Mouse (Mus musculus): Measurements from ENCODE around the gene Pik3c2a. TPM values are rescaled to one million over a fixed set of nuclear protein-coding genes. Genes with fewer than 3 reads are reported as not detected.
A peak's percentile ranks its signal among the peaks of the same experiment; 100 is the strongest.
"Not testable (repeated sequence)": the region's sequence is repeated elsewhere in the genome, so short reads cannot be mapped to it uniquely, and the experiment has no call there.

Gene Pik3c2a
- polyA plus RNA-seq, 1 experiment from 2014 or later, result 24.2 TPM

DNA sequence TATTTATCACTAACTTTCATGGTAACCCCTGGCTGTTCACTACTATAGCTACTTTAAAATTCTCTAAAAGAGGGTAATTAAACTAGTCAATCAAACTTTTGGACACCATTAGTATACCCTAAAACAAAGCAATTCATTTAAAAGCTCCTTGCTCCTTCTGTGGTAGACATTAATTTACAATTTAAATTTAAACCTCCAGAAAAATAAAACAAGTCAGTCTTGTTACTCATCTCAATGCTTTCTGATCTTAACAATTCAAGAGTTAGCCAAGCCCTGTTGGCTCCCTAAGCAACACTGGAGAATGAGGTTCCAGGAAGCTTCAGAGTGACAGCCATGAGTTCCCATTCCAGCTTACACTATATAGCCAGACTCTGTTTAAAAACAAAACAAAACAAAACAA is 22.2 kb downstream of the Pik3c2a start:
- ATAC-seq (ENCODE audit: insufficient number of reproducible peaks, insufficient read depth, low FRiP score, low read depth), result no peak
- no peaks in the 10 kb centered on the region for H3K9me3 ChIP-seq (ENCODE audit: control insufficient read depth, low read length)
- no peak overlapping the region for H3K4me3 ChIP-seq (ENCODE audit: control insufficient read depth in 1 of 2, insufficient read depth in 1 of 2, low read depth in 1 of 2, low read length in 2 of 2)
- H3K27me3 ChIP-seq (ENCODE audit: control insufficient read depth, insufficient read depth, low read length), result no peaks in the 10 kb centered on the region
- no peak overlapping the region for H3K27ac ChIP-seq (replicated peaks in 1 of 2; ENCODE audit: control insufficient read depth in 1 of 2, insufficient read depth in 1 of 2, low read depth in 2 of 2, low read length in 2 of 2)
- H3K9ac ChIP-seq (ENCODE audit: low read length), result no peak overlapping the region
- H3K36me3 ChIP-seq (ENCODE audit: control insufficient read depth, insufficient read depth, low read length), result peaks cover 22% of the 10 kb centered on the region
- H3K4me2 ChIP-seq (ENCODE audit: low read length), result no peak overlapping the region
- H3K4me1 ChIP-seq (ENCODE audit: control insufficient read depth in 2 of 2, insufficient read depth in 2 of 2, low read length in 2 of 2), result no peaks in the 10 kb centered on the region

DNA sequence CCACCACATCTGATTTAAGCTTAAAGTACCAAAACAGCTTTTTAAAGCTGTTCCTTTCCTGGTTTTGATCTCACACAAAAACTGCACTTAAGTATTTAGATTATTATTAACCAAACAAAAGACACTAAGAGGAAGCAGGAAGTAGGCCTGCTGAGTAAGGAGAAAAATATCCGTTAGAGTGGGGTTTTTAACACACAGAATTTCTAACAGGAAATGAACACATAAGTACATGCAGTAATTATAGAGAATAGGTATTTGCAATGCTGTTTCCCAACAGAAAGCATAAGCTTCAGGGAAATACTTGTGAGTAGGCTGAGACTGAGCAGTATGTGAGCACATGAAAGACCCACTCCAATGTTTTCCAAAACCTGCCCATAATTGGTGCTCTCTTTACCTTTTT is 33.8 kb downstream of the Pik3c2a start:
- 59% methylated on average over 1 of the region's 1 CpGs for WGBS
- Histone ChIP-seq H3K9me3 (ENCODE audit: control insufficient read depth, low read length) (no peaks in the 10 kb centered on the region), H3K4me2 (ENCODE audit: low read length) (no peak overlapping the region), H3K36me3 (ENCODE audit: control insufficient read depth, insufficient read depth, low read length) (no peaks in the 10 kb centered on the region), H3K27ac (replicated peaks in 1 of 2; ENCODE audit: control insufficient read depth in 1 of 2, insufficient read depth in 1 of 2, low read depth in 2 of 2, low read length in 2 of 2) (0 out of 4 replicates have a peak overlapping the region, but pooled peaks of 1 of the 2 experiments have one; percentile 16), H3K4me1 (ENCODE audit: control insufficient read depth in 2 of 2, insufficient read depth in 2 of 2, low read length in 2 of 2) (no peaks in the 10 kb centered on the region; a peak in 1 of 4 replicates), H3K27me3 (ENCODE audit: control insufficient read depth, insufficient read depth, low read length) (no peaks in the 10 kb centered on the region), H3K9ac (ENCODE audit: low read length) (no peak overlapping the region), H3K4me3 (ENCODE audit: control insufficient read depth in 1 of 2, insufficient read depth in 1 of 2, low read depth in 1 of 2, low read length in 2 of 2) (no peak overlapping the region)
- ATAC-seq (ENCODE audit: insufficient number of reproducible peaks, insufficient read depth, low FRiP score, low read depth), result no peak

DNA sequence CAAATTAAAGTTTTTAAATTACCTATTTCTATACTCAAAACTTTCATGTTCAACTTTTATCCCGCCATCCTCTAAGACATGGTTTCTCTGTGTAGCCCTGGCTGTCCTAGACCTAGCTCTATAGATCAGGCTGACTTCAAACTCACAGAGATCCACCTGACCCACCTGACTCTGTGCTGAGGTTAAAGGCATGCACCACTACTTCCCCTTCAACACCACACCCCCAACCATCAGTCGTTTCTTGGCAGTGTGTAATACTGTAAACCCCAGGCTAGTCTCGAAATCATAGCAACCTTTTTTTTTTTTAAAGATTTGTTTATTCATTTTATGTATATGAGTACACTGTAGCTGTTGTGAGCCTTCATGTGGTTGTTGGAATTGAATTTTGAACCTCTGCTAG is 50.9 kb downstream of the Pik3c2a start:
- 86% methylated on average over 3 of the region's 3 CpGs for WGBS

DNA sequence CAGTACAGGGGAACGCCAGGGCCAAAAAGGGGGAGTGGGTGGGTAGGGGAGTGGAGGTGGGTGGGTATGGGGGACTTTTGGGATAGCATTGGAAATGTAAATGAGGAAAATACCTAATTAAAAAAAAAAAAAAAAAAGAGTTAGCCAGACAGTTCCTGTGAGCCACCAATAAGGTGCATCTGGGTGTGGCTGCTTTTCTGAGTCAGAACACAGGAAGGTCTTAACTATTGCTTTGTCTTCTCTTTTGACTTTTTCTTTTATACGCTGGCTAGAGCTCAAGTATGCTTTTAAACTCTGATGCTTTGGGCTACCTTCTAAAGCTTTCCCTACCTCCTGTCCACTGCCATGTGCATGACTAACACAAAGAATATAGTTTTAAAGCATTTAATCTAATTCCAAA is 55.9 kb downstream of the Pik3c2a start:
- H3K9ac ChIP-seq (ENCODE audit: low read length); H3K4me2 ChIP-seq (ENCODE audit: low read length); ATAC-seq (ENCODE audit: insufficient number of reproducible peaks, insufficient read depth, low FRiP score, low read depth); H3K4me3 ChIP-seq (ENCODE audit: control insufficient read depth in 1 of 2, insufficient read depth in 1 of 2, low read depth in 1 of 2, low read length in 2 of 2); H3K27ac ChIP-seq (replicated peaks in 1 of 2; ENCODE audit: control insufficient read depth in 1 of 2, insufficient read depth in 1 of 2, low read depth in 2 of 2, low read length in 2 of 2); H3K27me3 ChIP-seq (ENCODE audit: control insufficient read depth, insufficient read depth, low read length); H3K4me1 ChIP-seq (ENCODE audit: control insufficient read depth in 2 of 2, insufficient read depth in 2 of 2, low read length in 2 of 2); H3K9me3 ChIP-seq (ENCODE audit: control insufficient read depth, low read length): not testable (repeated sequence)
- peaks cover 35% of the 10 kb centered on the region for H3K36me3 ChIP-seq (ENCODE audit: control insufficient read depth, insufficient read depth, low read length)
- WGBS, result 89% methylated on average over 2 of the region's 2 CpGs

More for the DNA sequence above, 50.9 kb downstream of the Pik3c2a start:
- H3K4me1 ChIP-seq (ENCODE audit: control insufficient read depth in 2 of 2, insufficient read depth in 2 of 2, low read length in 2 of 2), result no peaks in the 10 kb centered on the region
- no peak overlapping the region for H3K27ac ChIP-seq (replicated peaks in 1 of 2; ENCODE audit: control insufficient read depth in 1 of 2, insufficient read depth in 1 of 2, low read depth in 2 of 2, low read length in 2 of 2)
- H3K4me2 ChIP-seq (ENCODE audit: low read length), result no peak overlapping the region
- H3K27me3 ChIP-seq (ENCODE audit: control insufficient read depth, insufficient read depth, low read length), result no peaks in the 10 kb centered on the region
- H3K36me3 ChIP-seq (ENCODE audit: control insufficient read depth, insufficient read depth, low read length), result peaks cover 18% of the 10 kb centered on the region
- no peak overlapping the region for H3K4me3 ChIP-seq (ENCODE audit: control insufficient read depth in 1 of 2, insufficient read depth in 1 of 2, low read depth in 1 of 2, low read length in 2 of 2)
- ATAC-seq (ENCODE audit: insufficient number of reproducible peaks, insufficient read depth, low FRiP score, low read depth), result no peak
- H3K9me3 ChIP-seq (ENCODE audit: control insufficient read depth, low read length), result no peaks in the 10 kb centered on the region
- H3K9ac ChIP-seq (ENCODE audit: low read length), result no peak overlapping the region

DNA sequence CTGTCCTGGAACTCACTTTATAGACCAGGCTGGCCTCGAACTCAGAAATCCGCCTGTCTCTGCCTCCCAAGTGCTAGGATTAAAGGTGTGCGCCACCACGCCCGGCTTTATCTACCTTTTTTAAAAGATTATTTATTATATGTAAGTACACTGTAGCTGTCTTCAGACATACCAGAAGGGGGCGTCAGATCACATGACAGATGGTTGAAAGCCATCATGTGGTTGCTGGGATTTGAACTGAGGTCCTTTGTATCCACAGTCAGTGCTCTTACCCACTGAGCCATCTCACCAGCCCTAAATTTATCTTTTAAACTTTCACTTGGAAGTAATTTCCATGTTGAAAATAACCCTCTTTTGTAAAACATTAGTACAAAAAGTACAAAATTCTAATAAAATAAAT is 64.1 kb downstream of the Pik3c2a start:
- H3K9ac ChIP-seq (ENCODE audit: low read length); ATAC-seq (ENCODE audit: insufficient number of reproducible peaks, insufficient read depth, low FRiP score, low read depth); H3K27ac ChIP-seq (replicated peaks in 1 of 2; ENCODE audit: control insufficient read depth in 1 of 2, insufficient read depth in 1 of 2, low read depth in 2 of 2, low read length in 2 of 2); H3K4me3 ChIP-seq (ENCODE audit: control insufficient read depth in 1 of 2, insufficient read depth in 1 of 2, low read depth in 1 of 2, low read length in 2 of 2); H3K9me3 ChIP-seq (ENCODE audit: control insufficient read depth, low read length); H3K4me1 ChIP-seq (ENCODE audit: control insufficient read depth in 2 of 2, insufficient read depth in 2 of 2, low read length in 2 of 2); H3K27me3 ChIP-seq (ENCODE audit: control insufficient read depth, insufficient read depth, low read length); H3K4me2 ChIP-seq (ENCODE audit: low read length): not testable (repeated sequence)
- 90% methylated on average over 6 of the region's 6 CpGs for WGBS
- H3K36me3 ChIP-seq (ENCODE audit: control insufficient read depth, insufficient read depth, low read length), result peaks cover 40% of the 10 kb centered on the region

DNA sequence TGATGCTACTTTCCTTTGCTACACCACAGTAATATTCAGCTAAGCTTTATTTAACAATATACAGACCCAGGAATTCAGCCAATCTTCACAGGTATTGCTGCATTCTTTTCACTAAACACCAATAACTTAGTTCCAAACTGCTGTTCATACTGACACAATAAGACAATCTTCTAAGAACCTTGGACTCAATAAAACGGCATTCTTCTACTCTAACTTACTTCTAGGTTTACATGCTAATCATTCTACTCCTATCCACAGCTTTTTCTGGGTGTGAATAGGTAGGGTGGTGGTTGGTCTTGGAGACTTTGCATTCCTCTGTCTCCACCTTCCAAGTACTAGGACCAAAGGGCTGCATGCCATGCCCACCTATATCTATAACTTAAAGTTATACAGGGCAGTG is 69.0 kb downstream of the Pik3c2a start:
- Histone ChIP-seq H3K4me1 (ENCODE audit: control insufficient read depth in 2 of 2, insufficient read depth in 2 of 2, low read length in 2 of 2) (0 out of 4 replicates have a peak, but pooled peaks cover 0 to 4% of the 10 kb centered on the region in 2 experiments), H3K9ac (ENCODE audit: low read length) (no peak overlapping the region), H3K27ac (replicated peaks in 1 of 2; ENCODE audit: control insufficient read depth in 1 of 2, insufficient read depth in 1 of 2, low read depth in 2 of 2, low read length in 2 of 2) (no peak overlapping the region), H3K9me3 (ENCODE audit: control insufficient read depth, low read length) (no peaks in the 10 kb centered on the region), H3K4me3 (ENCODE audit: control insufficient read depth in 1 of 2, insufficient read depth in 1 of 2, low read depth in 1 of 2, low read length in 2 of 2) (no peak overlapping the region), H3K27me3 (ENCODE audit: control insufficient read depth, insufficient read depth, low read length) (no peaks in the 10 kb centered on the region), H3K4me2 (ENCODE audit: low read length) (no peak overlapping the region), H3K36me3 (ENCODE audit: control insufficient read depth, insufficient read depth, low read length) (peaks cover 58% of the 10 kb centered on the region)
- ATAC-seq (ENCODE audit: insufficient number of reproducible peaks, insufficient read depth, low FRiP score, low read depth), result no peak
- WGBS, result 85% methylated on average over 1 of the region's 1 CpGs

DNA sequence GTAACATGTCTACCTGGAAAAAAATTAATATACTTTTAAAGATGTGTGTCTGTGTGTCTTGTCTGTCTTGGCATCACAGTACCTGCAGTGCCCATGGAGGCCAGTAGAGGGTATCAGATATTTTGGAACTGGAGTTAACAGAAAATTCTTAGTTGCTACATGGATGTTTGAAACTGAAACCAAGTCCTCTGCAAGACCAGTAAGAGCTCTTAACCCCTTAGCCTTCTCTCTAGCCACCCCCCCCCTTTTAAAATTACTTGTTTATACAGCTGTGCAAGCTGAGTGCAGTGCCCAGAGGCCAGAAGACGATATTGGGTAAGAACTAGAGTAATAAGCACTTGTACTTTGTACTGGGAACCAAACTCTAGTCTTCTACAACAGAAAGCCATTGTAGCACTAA is 107.0 kb downstream of the Pik3c2a start:
- 71% methylated on average over 1 of the region's 1 CpGs for WGBS
- H3K27me3 ChIP-seq (ENCODE audit: control insufficient read depth, insufficient read depth, low read length), result no peaks in the 10 kb centered on the region
- peaks cover 47% of the 10 kb centered on the region for H3K36me3 ChIP-seq (ENCODE audit: control insufficient read depth, insufficient read depth, low read length)
- H3K4me1 ChIP-seq (ENCODE audit: control insufficient read depth in 2 of 2, insufficient read depth in 2 of 2, low read length in 2 of 2), result peaks cover 4 to 17% of the 10 kb centered on the region in 2 experiments
- H3K4me2 ChIP-seq (ENCODE audit: low read length), result no peak overlapping the region
- no peak overlapping the region for H3K4me3 ChIP-seq (ENCODE audit: control insufficient read depth in 1 of 2, insufficient read depth in 1 of 2, low read depth in 1 of 2, low read length in 2 of 2)
- H3K9ac ChIP-seq (ENCODE audit: low read length), result no peak overlapping the region
- H3K27ac ChIP-seq (replicated peaks in 1 of 2; ENCODE audit: control insufficient read depth in 1 of 2, insufficient read depth in 1 of 2, low read depth in 2 of 2, low read length in 2 of 2), result no peak overlapping the region
- no peak for ATAC-seq (ENCODE audit: insufficient number of reproducible peaks, insufficient read depth, low FRiP score, low read depth)
- H3K9me3 ChIP-seq (ENCODE audit: control insufficient read depth, low read length), result no peaks in the 10 kb centered on the region

DNA sequence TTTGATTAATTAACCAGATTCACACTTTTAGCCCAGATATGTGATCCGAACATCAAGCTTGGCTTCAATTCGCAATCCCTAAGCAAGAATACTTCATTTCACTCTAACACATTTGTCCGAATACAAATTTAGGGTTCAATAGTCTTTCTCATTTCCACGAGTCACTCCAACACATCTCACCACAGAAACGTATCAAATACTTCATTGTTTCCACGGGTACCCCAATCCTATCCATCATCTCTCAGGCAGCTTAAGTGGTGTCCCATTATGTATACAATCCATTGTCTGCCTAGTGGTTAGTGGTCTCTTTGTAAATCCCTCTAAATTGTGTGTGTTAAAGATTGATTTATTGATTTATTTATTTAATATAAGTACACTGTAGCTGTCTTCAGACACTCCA is 108.1 kb downstream of the Pik3c2a start:
- H3K4me1 ChIP-seq (ENCODE audit: control insufficient read depth in 2 of 2, insufficient read depth in 2 of 2, low read length in 2 of 2), result peaks cover 4 to 17% of the 10 kb centered on the region in 2 experiments
- WGBS, result 87% methylated on average over 6 of the region's 6 CpGs
- H3K9me3 ChIP-seq (ENCODE audit: control insufficient read depth, low read length), result no peaks in the 10 kb centered on the region
- peak overlapping the region; percentile 73 for H3K4me2 ChIP-seq (ENCODE audit: low read length)
- H3K36me3 ChIP-seq (ENCODE audit: control insufficient read depth, insufficient read depth, low read length), result peaks cover 50% of the 10 kb centered on the region
- H3K27ac ChIP-seq (replicated peaks in 1 of 2; ENCODE audit: control insufficient read depth in 1 of 2, insufficient read depth in 1 of 2, low read depth in 2 of 2, low read length in 2 of 2), result no peak overlapping the region
- ATAC-seq (ENCODE audit: insufficient number of reproducible peaks, insufficient read depth, low FRiP score, low read depth), result no peak
- peak overlapping the region; percentile 92; the same call in 1 of the 2 replicates for H3K9ac ChIP-seq (ENCODE audit: low read length)
- H3K4me3 ChIP-seq (ENCODE audit: control insufficient read depth in 1 of 2, insufficient read depth in 1 of 2, low read depth in 1 of 2, low read length in 2 of 2), result peak overlapping the region in 1 of 2 experiments; percentile 71; a peak in 1 of 4 replicates
- H3K27me3 ChIP-seq (ENCODE audit: control insufficient read depth, insufficient read depth, low read length), result no peaks in the 10 kb centered on the region

Data from heart, embryonic 14.5 days (tissue).